Mouse (Mus musculus): ENCODE results near the gene Khnyn.
A peak's percentile ranks its signal among the peaks of the same experiment; 100 is the strongest.

Khnyn gene

GRCm38 (mm10) chr14:55884713-55885113 is at the start of gene Khnyn:
Gene Khnyn, plus strand, starts transcription at chr14:55884947.
- peak; percentile 94 for DNase-seq (ENCODE audit: low spot score)

- DNase-seq (ENCODE audit: low spot score): no peak
Observed at GRCm38 (mm10) chr14:55838312-55838711, 46.4 kb upstream of the Khnyn start.

- DNase-seq (ENCODE audit: low spot score): no peak
Observed at GRCm38 (mm10) chr14:55838740-55839139, 46.0 kb upstream of the Khnyn start.

GRCm38 (mm10) chr14:55840853-55841366 is 43.8 kb upstream of the Khnyn start:
- no peak for DNase-seq (ENCODE audit: low spot score)

- DNase-seq (ENCODE audit: low spot score): no peak
Observed at GRCm38 (mm10) chr14:55842794-55843193, 42.0 kb upstream of the Khnyn start.

- peak; percentile 75 for DNase-seq (ENCODE audit: low spot score)
Observed at GRCm38 (mm10) chr14:55845506-55846294, 39.0 kb upstream of the Khnyn start.

- DNase-seq (ENCODE audit: low spot score): no peak
Observed at GRCm38 (mm10) chr14:55850885-55851284, 33.9 kb upstream of the Khnyn start.

GRCm38 (mm10) chr14:55852646-55853551 is 31.8 kb upstream of the Khnyn start:
- DNase-seq (ENCODE audit: low spot score): peak; percentile 83

GRCm38 (mm10) chr14:55853621-55854285 is 31.0 kb upstream of the Khnyn start, which contains the start of gene Nynrin:
Gene Nynrin, plus strand, starts transcription at chr14:55854010.
- peak; percentile 97 for DNase-seq (ENCODE audit: low spot score)

- peak; percentile 50 for DNase-seq (ENCODE audit: low spot score)
Observed at GRCm38 (mm10) chr14:55854406-55855100, 30.2 kb upstream of the Khnyn start.

GRCm38 (mm10) chr14:55855101-55855561 is 29.6 kb upstream of the Khnyn start:
- peak; percentile 88 for DNase-seq (ENCODE audit: low spot score)

- DNase-seq (ENCODE audit: low spot score): no peak
Observed at GRCm38 (mm10) chr14:55857588-55857987, 27.2 kb upstream of the Khnyn start.

- no peak for DNase-seq (ENCODE audit: low spot score)
Observed at GRCm38 (mm10) chr14:55862186-55862585, 22.6 kb upstream of the Khnyn start.

- DNase-seq (ENCODE audit: low spot score): no peak
Observed at GRCm38 (mm10) chr14:55862970-55863369, 21.8 kb upstream of the Khnyn start.

- DNase-seq (ENCODE audit: low spot score): peak; percentile 66
Observed at GRCm38 (mm10) chr14:55863773-55864172, 21.0 kb upstream of the Khnyn start.

GRCm38 (mm10) chr14:55866962-55867361 is 17.8 kb upstream of the Khnyn start:
- DNase-seq (ENCODE audit: low spot score): no peak

- DNase-seq (ENCODE audit: low spot score): no peak
Observed at GRCm38 (mm10) chr14:55868230-55869026, 16.3 kb upstream of the Khnyn start.

- DNase-seq (ENCODE audit: low spot score): no peak
Observed at GRCm38 (mm10) chr14:55869538-55869937, 15.2 kb upstream of the Khnyn start.

- DNase-seq (ENCODE audit: low spot score): no peak
Observed at GRCm38 (mm10) chr14:55872039-55872438, 12.7 kb upstream of the Khnyn start.

GRCm38 (mm10) chr14:55872551-55872950 is 12.2 kb upstream of the Khnyn start:
- DNase-seq (ENCODE audit: low spot score): no peak
